Mouse (Mus musculus) forebrain, postnatal 0 days (tissue): ENCODE results near the gene Fam120b. TPM values are rescaled to one million over a fixed set of nuclear protein-coding genes. Genes with fewer than 3 reads are reported as not detected.

Experiments used
- ATAC-seq: fragments of 200-750 bp; cut with Nextera tagmentation; 2 replicates; pipeline ENCODE4 v1.8.0; 2017; ENCODE audit warnings: mild to moderate bottlenecking, moderate library complexity
- DNase-seq: peaks from one replicate; pipeline ENCODE4 v3.0.0-alpha.2; 2015
- H3K27ac ChIP-seq: fragments of 300-500 bp; sonication (generic); 2 replicates; pipeline ENCODE4 v1.5.1; 2014; ENCODE audit warnings: low read depth, mild to moderate bottlenecking, antibody characterized with exemption, low read length, moderate library complexity, mixed read lengths
- H3K27me3 ChIP-seq: fragments of 300-500 bp; sonication (generic); 2 replicates; pipeline ENCODE4 v1.6.1; 2014; ENCODE audit warnings: mild to moderate bottlenecking, low read length, mixed read lengths; ENCODE audit not compliant: insufficient read depth
- H3K36me3 ChIP-seq: fragments of 300-500 bp; sonication (generic); 2 replicates; pipeline ENCODE4 v1.6.1; 2014; ENCODE audit warnings: mild to moderate bottlenecking, moderate library complexity; ENCODE audit not compliant: insufficient read depth
- H3K4me1 ChIP-seq: fragments of 300-500 bp; sonication (generic); 2 replicates; pipeline ENCODE4 v1.6.1; 2014; ENCODE audit warnings: antibody characterized with exemption; ENCODE audit not compliant: insufficient read depth
- H3K4me2 ChIP-seq: fragments of 300-500 bp; sonication (generic); 2 replicates; pipeline ENCODE4 v1.6.1; 2014; ENCODE audit warnings: low read depth, mild to moderate bottlenecking, moderate library complexity
- H3K4me3 ChIP-seq: fragments of 300-500 bp; sonication (generic); 2 replicates; pipeline ENCODE4 v1.5.1; 2014; ENCODE audit warnings: low read depth, low read length, mixed read lengths
- H3K9ac ChIP-seq: fragments of 300-500 bp; sonication (generic); 2 replicates; pipeline ENCODE4 v1.6.1; 2014; ENCODE audit warnings: mild to moderate bottlenecking
- H3K9me3 ChIP-seq: fragments of 300-500 bp; sonication (generic); 2 replicates; pipeline ENCODE4 v1.6.1; 2016; ENCODE audit warnings: low read length
- CTCF ChIP-seq: sonication (generic); IDR thresholded peaks from 2 replicates; pipeline ENCODE4 v1.5.1; 2016; ENCODE audit warnings: antibody characterized with exemption, control low read depth, low read depth
- WGBS: fragments of 180-500 bp; shearing (Covaris S2); extraction: QIAGEN DNeasy Blood & Tissue Kit; methylation state at CpG from one replicate; pipeline ENCODE4 v1.1.7; 2014; 5-methylcytosine and 5-hydroxymethylcytosine counted together
- polyA plus RNA-seq: library from polyadenylated mRNA; unstranded; fragments of >200 nt; fragmentation: Nextera tagmentation; extraction: Ambion mirVana; gene quantifications from 2 replicates; pipeline ENCODE4 v1.2.1, GENCODE M21; 2015
- total RNA-seq: library from RNA; depleted of rRNA; stranded (reverse); fragments of >200 nt; gene quantifications from 2 replicates; pipeline ENCODE4 v1.2.3, GENCODE M21; 2014; rRNA removed

Gene Fam120b
- total RNA-seq = 41.0 and 43.8 TPM in 2 replicates
- polyA plus RNA-seq = 29.3 and 36.3 TPM in 2 replicates

GRCm38 (mm10) chr17:15395997-15396675, at the start of gene Fam120b:
Fam120b (plus strand) TSS chr17:15396202.
- Histone ChIP-seq H3K4me3 (peak within 1 kb of the TSS; percentile 78), H3K36me3 (no peaks in the 10 kb centered on the region), H3K4me1 (peaks cover 9% of the 10 kb centered on the region; the same call in 1 of the 2 replicates), H3K9ac (peak within 1 kb of the TSS; percentile 95), H3K4me2 (peak within 1 kb of the TSS; percentile 90), H3K27ac (peak within 1 kb of the TSS; percentile 93), H3K9me3 (no peaks in the 10 kb centered on the region), H3K27me3 (no peaks in the 10 kb centered on the region)
- TF ChIP-seq CTCF = no peak
- ATAC-seq = peak; percentile 98
- WGBS = 1% methylated on average over 31 of the region's 31 CpGs
- DNase-seq = peak; percentile 96

GRCm38 (mm10) chr17:15350152-15350551, 45.9 kb upstream of the Fam120b start:
- no peak for ATAC-seq
- Histone ChIP-seq H3K36me3 (no peaks in the 10 kb centered on the region), H3K4me3 (no peak overlapping the region), H3K4me2 (no peak overlapping the region), H3K9ac (no peak overlapping the region), H3K9me3 (no peaks in the 10 kb centered on the region), H3K27me3 (no peaks in the 10 kb centered on the region), H3K4me1 (no peaks in the 10 kb centered on the region), H3K27ac (no peak overlapping the region)
- no peak for DNase-seq
- no peak for TF ChIP-seq CTCF
- 79% methylated on average over 2 of the region's 2 CpGs for WGBS

GRCm38 (mm10) chr17:15352869-15353610, 43.0 kb upstream of the Fam120b start:
- Histone ChIP-seq H3K27me3 (no peaks in the 10 kb centered on the region), H3K4me2 (no peak overlapping the region), H3K4me3 (no peak overlapping the region), H3K9me3 (no peaks in the 10 kb centered on the region), H3K4me1 (no peaks in the 10 kb centered on the region), H3K36me3 (no peaks in the 10 kb centered on the region), H3K9ac (no peak overlapping the region), H3K27ac (no peak overlapping the region)
- TF ChIP-seq CTCF = no peak
- WGBS = 74% methylated on average over 10 of the region's 10 CpGs
- DNase-seq = no peak
- no peak; the same call in 1 of the 2 replicates for ATAC-seq

DNA sequence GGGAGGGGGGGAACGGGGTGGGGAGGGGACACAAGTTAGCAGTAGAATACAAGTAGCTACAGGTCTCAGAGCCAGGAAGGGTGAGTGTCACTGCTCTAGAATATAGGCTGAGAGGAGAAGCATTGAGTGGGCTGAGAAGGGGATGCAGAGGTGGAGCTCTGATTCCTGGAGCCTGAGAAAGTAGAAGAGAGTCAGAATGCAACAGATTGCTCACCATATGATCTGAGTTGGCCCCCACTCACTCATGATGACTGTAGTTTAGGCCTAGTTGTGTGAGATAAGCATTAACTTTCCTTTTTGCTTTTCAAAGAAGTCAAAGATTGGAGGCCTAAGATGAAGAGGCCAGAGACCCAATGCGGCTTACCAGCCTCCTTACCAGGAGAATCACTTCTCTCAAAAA, 42.0 kb upstream of the Fam120b start:
- Histone ChIP-seq H3K4me1 (no peaks in the 10 kb centered on the region), H3K27ac (no peak overlapping the region), H3K4me3 (no peak overlapping the region), H3K9me3 (no peaks in the 10 kb centered on the region), H3K36me3 (no peaks in the 10 kb centered on the region), H3K9ac (no peak overlapping the region), H3K4me2 (no peak overlapping the region), H3K27me3 (no peaks in the 10 kb centered on the region)
- WGBS = 89% methylated on average over 2 of the region's 2 CpGs
- TF ChIP-seq CTCF = no peak
- DNase-seq = no peak
- ATAC-seq = no peak

DNA sequence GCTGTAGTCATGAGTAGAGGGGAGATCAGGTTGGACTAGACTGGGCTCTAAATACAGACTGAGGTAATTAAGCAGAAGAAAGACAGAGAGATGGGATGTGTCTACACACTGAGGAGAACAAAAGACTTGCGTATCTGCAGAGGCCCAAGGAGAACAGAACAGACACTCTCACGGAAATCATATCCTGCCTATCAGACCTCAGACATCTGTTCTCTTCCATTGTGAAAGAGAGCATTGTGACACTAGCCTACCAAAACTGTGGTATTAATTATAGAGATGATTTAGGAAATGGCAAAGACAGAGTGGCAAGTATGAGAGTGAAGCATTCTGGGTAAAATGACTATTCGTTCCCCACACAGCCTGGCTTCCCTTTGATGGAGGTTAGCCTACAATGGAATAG, 40.9 kb upstream of the Fam120b start:
- H3K4me3 ChIP-seq = no peak overlapping the region
- ATAC-seq (no peak), DNase-seq (no peak)
- no peak overlapping the region for H3K27ac ChIP-seq
- no peaks in the 10 kb centered on the region for H3K36me3 ChIP-seq
- no peak for TF ChIP-seq CTCF
- H3K9me3 ChIP-seq = no peaks in the 10 kb centered on the region
- no peak overlapping the region for H3K4me2 ChIP-seq
- 89% methylated on average over 3 of the region's 3 CpGs for WGBS
- no peak overlapping the region for H3K9ac ChIP-seq
- H3K4me1 ChIP-seq = no peaks in the 10 kb centered on the region
- H3K27me3 ChIP-seq = no peaks in the 10 kb centered on the region

- Histone ChIP-seq H3K4me3 (no peak overlapping the region), H3K36me3 (no peaks in the 10 kb centered on the region), H3K9me3 (no peaks in the 10 kb centered on the region), H3K4me1 (no peaks in the 10 kb centered on the region), H3K27me3 (no peaks in the 10 kb centered on the region), H3K27ac (no peak overlapping the region), H3K4me2 (no peak overlapping the region), H3K9ac (no peak overlapping the region)
- DNase-seq = no peak
- TF ChIP-seq CTCF = no peak
- WGBS = 91% methylated on average over 5 of the region's 5 CpGs
- no peak for ATAC-seq
These were observed 39.5 kb upstream of the Fam120b start for GRCm38 (mm10) chr17:15356526-15356925.

DNA sequence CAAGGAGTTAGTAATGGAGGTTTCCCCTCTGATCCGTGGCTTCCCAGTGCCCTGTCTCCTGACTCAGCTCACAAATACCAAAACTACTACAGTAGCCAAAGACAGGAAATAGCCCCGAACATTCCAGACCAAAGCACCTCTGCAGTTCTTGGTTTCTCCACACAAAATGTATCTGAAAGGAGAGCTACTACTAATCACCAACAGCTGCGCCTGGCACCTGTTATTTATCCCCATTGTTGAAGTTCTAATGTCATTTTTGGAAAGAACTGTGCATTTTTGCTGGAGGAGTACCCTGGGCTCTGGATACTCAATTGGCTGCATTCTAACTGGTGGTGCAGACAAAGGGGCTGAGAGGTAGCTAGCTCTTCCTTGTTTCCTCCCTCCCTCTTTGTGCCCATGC, 38.9 kb upstream of the Fam120b start:
- H3K27me3 ChIP-seq = no peaks in the 10 kb centered on the region
- no peaks in the 10 kb centered on the region for H3K36me3 ChIP-seq
- ATAC-seq = no peak
- H3K27ac ChIP-seq = no peak overlapping the region
- no peak overlapping the region for H3K4me3 ChIP-seq
- no peak for TF ChIP-seq CTCF
- H3K9me3 ChIP-seq = no peaks in the 10 kb centered on the region
- H3K4me2 ChIP-seq = no peak overlapping the region
- H3K4me1 ChIP-seq = no peaks in the 10 kb centered on the region
- no peak overlapping the region for H3K9ac ChIP-seq
- DNase-seq = no peak
- WGBS = 85% methylated on average over 3 of the region's 3 CpGs
